Mouse (Mus musculus) lung, embryonic 16.5 days (tissue): Measurements from ENCODE around the gene Usp53. TPM values are rescaled to one million over a fixed set of nuclear protein-coding genes. Genes with fewer than 3 reads are reported as not detected.
A peak's percentile ranks its signal among the peaks of the same experiment; 100 is the strongest.

Experiments
- ATAC-seq: fragments of 200-750 bp; cut with Nextera tagmentation; 2 replicates; pipeline ENCODE4 v1.8.0; 2017; ENCODE audit warnings: low read depth, mild to moderate bottlenecking, moderate library complexity
- H3K27ac ChIP-seq: fragments of 300-500 bp; sonication (generic); 2 replicates; pipeline ENCODE4 v1.5.1; 2014; ENCODE audit warnings: mild to moderate bottlenecking, control low read depth, low read length
- H3K27me3 ChIP-seq: fragments of 300-500 bp; sonication (generic); 2 replicates; pipeline ENCODE4 v1.6.1; 2014; ENCODE audit warnings: low read depth, low read length, mixed read lengths; ENCODE audit not compliant: control insufficient read depth, insufficient read depth
- H3K36me3 ChIP-seq: fragments of 300-500 bp; sonication (generic); 2 replicates; pipeline ENCODE4 v1.6.1; 2014; ENCODE audit warnings: low read length; ENCODE audit not compliant: control insufficient read depth, insufficient read depth
- H3K4me1 ChIP-seq: fragments of 300-500 bp; sonication (generic); replicated peaks from 2 replicates; pipeline ENCODE4 v1.6.1; 2014; ENCODE audit warnings: low read length, mixed read lengths; ENCODE audit not compliant: control insufficient read depth, insufficient read depth
- H3K4me2 ChIP-seq: fragments of 300-500 bp; sonication (generic); 2 replicates; pipeline ENCODE4 v1.6.1; 2014; ENCODE audit warnings: low read depth, low read length, control low read depth
- H3K4me3 ChIP-seq: fragments of 300-500 bp; sonication (generic); 2 replicates; pipeline ENCODE4 v1.5.1; 2014; ENCODE audit warnings: mild to moderate bottlenecking, low read length, control low read depth
- H3K9ac ChIP-seq: fragments of 300-500 bp; sonication (generic); 2 replicates; pipeline ENCODE4 v1.6.1; 2014; ENCODE audit warnings: low read length, control low read depth
- H3K9me3 ChIP-seq: fragments of 300-500 bp; sonication (generic); 2 replicates; pipeline ENCODE4 v1.6.1; 2016; ENCODE audit warnings: low read length; ENCODE audit not compliant: control insufficient read depth
- WGBS: fragments of 180-500 bp; shearing (Covaris S2); extraction: QIAGEN DNeasy Blood & Tissue Kit; methylation state at CpG from one replicate; pipeline ENCODE4 v1.1.7; 2014; 5-methylcytosine and 5-hydroxymethylcytosine counted together
- polyA plus RNA-seq: library from polyadenylated mRNA; unstranded; fragments of >200 nt; fragmentation: Nextera tagmentation; extraction: Ambion mirVana; gene quantifications from 2 replicates; pipeline ENCODE4 v1.2.1, GENCODE M21; 2015

Usp53 gene
- polyA plus RNA-seq, 1 experiment from 2014 or later = 6.2 TPM

GRCm38 (mm10) chr3:122924009-122924914 lies 60.0 kb downstream of the Usp53 start, which contains the start of gene 1810037I17Rik:
TSS of gene 1810037I17Rik (plus strand) at chr3:122924203.
- 1% methylated on average over 66 of the region's 68 CpGs for WGBS
- H3K27ac ChIP-seq = peak within 1 kb of the TSS; percentile 93
- H3K4me2 ChIP-seq = peak within 1 kb of the TSS; percentile 63
- no peaks in the 10 kb centered on the region for H3K27me3 ChIP-seq
- no peaks in the 10 kb centered on the region for H3K36me3 ChIP-seq
- H3K9me3 ChIP-seq = no peaks in the 10 kb centered on the region
- peaks cover 5% of the 10 kb centered on the region for H3K4me1 ChIP-seq
- H3K9ac ChIP-seq = peak within 1 kb of the TSS; percentile 82
- peak within 1 kb of the TSS; percentile 70 for H3K4me3 ChIP-seq
- peak; percentile 99 for ATAC-seq

DNA sequence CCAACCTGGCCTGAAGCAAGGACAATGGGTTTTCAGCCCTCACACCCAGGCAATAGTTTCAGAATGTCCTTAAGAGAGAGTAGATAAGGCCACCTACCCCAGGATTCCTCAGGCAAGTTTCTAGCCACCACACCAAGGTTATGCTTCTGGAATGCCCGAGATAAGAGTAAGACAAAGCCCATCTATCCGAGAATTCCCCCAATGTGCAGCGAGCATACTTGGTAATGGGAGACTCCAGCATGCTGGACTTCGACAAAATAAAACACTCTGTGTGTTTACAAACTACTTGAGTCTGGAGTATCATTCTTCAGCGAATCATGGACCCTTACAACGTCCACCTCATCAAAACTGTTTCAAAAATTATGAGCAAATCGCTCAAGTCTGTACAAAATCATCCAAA lies 61.2 kb downstream of the Usp53 start:
- Histone ChIP-seq H3K27me3 (no peaks in the 10 kb centered on the region), H3K36me3 (no peaks in the 10 kb centered on the region), H3K9ac (peak overlapping the region; percentile 68; the same call in 1 of the 2 replicates), H3K27ac (peak overlapping the region; percentile 75), H3K4me1 (peaks cover 5% of the 10 kb centered on the region), H3K4me3 (peak overlapping the region; percentile 70), H3K9me3 (no peaks in the 10 kb centered on the region), H3K4me2 (peak overlapping the region; percentile 62)
- 34% methylated on average over 7 of the region's 7 CpGs for WGBS
- no peak for ATAC-seq

DNA sequence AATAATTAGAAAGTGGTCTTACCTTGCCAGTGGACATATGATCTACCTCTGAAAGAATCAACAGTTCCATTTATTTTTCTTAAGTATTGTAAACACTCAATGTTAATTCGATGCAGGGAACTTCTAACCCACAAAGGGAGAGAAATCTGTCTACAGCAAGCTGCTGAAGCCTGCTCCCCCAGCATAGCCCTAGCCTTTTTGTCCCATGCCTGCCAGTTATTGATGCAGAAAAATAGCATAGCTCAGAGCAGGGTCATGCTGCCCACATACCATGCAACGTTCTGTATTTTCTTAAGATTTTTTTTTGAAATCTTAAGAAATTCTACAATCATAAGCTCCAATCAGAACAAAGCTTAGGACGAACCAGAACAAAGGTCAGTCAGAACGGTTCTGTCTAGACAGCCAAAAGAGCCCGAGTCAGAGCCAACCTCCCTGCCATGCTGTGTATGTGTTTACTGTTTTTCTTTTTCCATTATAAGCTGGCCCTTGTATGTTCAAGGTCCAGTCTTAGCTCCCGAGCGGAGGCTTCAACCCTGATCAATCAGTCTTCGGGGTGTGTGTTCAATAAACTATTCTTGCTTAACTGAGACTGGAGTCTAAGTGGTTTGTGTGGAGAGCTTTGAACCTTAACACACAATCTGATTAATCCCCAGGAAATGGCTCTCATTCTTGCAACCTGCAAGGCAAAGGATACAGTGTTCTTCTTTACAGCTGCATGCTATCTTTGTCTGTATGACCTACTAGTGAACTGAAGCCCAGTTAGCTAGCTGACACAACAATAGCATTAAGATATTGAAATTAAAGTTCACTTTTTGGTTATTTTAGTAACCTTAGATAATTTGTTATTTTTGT lies 62.4 kb downstream of the Usp53 start:
- no peak overlapping the region for H3K27ac ChIP-seq
- H3K9ac ChIP-seq = no peak overlapping the region
- ATAC-seq = no peak
- H3K4me1 ChIP-seq = peaks cover 5% of the 10 kb centered on the region
- no peak overlapping the region for H3K4me2 ChIP-seq
- H3K4me3 ChIP-seq = no peak overlapping the region
- H3K36me3 ChIP-seq = no peaks in the 10 kb centered on the region
- H3K9me3 ChIP-seq = no peaks in the 10 kb centered on the region
- WGBS = 74% methylated on average over 8 of the region's 8 CpGs
- no peaks in the 10 kb centered on the region for H3K27me3 ChIP-seq

DNA sequence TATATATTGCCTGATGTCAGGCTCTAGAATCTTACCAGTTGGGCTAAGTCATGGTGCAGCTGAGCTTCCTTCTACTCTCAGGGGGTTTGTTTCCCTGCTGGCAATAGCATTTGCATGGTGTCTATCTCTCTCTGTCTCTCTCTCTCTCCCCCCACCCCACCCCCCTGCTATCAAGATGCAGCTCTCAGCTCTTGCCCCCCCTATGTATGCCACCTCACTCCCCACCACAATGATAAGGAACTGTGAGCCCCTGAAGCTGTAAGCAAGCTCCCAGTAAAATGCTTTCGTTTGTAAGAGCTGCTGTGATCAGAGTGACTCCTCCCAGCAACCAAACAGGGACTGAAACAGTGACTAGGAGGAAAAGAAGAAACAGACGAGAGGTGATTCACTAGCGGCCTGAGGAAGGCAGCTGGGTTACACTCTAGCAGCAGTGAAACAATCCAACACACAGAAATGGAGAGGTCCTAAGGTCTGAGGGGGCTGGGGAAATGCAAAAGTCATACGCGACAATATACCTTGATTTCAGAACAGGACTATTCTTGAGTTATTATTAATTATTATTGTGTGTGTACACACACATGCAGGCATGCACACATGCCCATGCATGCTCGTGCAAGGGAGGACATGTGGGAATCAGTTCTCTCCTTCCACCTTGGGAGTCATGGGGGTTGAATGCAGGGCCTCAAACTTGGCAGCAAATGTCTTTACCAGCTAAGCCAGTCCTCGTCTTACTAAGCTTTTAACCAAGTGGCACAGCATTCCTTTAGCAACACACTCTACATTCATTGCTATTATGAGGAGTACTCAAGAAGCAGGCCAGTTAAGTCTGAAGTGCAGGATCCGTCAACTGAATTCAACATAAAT lies 63.5 kb downstream of the Usp53 start:
- H3K27me3 ChIP-seq = no peaks in the 10 kb centered on the region
- 49% methylated on average over 8 of the region's 8 CpGs for WGBS
- no peaks in the 10 kb centered on the region for H3K36me3 ChIP-seq
- no peaks in the 10 kb centered on the region for H3K9me3 ChIP-seq
- H3K4me1 ChIP-seq = peaks cover 5% of the 10 kb centered on the region
- no peak overlapping the region for H3K4me3 ChIP-seq
- H3K4me2 ChIP-seq = no peak overlapping the region
- no peak for ATAC-seq
- H3K27ac ChIP-seq = peak overlapping the region; percentile 65
- no peak overlapping the region for H3K9ac ChIP-seq

- whole genome bisulfite sequencing = 79% methylated on average over 8 of the region's 8 CpGs
- no peak within 1 kb of the TSS for H3K27ac ChIP-seq
- no peak for ATAC-seq
Observed at GRCm38 (mm10) chr3:122919260-122919659, 65.0 kb downstream of the Usp53 start, which contains the start of gene Gm10959. TSS of gene Gm10959 (minus strand) at chr3:122919360.

GRCm38 (mm10) chr3:122918672-122919071 lies 65.6 kb downstream of the Usp53 start:
- Histone ChIP-seq H3K9me3 (no peaks in the 10 kb centered on the region), H3K36me3 (no peaks in the 10 kb centered on the region), H3K4me3 (no peak overlapping the region), H3K4me1 (peaks cover 5% of the 10 kb centered on the region), H3K27ac (no peak overlapping the region), H3K27me3 (no peaks in the 10 kb centered on the region), H3K9ac (no peak overlapping the region), H3K4me2 (no peak overlapping the region)
- WGBS = 50% methylated on average over 2 of the region's 2 CpGs
- ATAC-seq = no peak

More at GRCm38 (mm10) chr3:122919260-122919659, 65.0 kb downstream of the Usp53 start, which contains the start of gene Gm10959:
- no peak within 1 kb of the TSS for H3K9ac ChIP-seq
- H3K27me3 ChIP-seq = no peaks in the 10 kb centered on the region
- no peak within 1 kb of the TSS for H3K4me3 ChIP-seq
- peaks cover 5% of the 10 kb centered on the region for H3K4me1 ChIP-seq
- no peaks in the 10 kb centered on the region for H3K9me3 ChIP-seq
- H3K36me3 ChIP-seq = no peaks in the 10 kb centered on the region
- no peak within 1 kb of the TSS for H3K4me2 ChIP-seq

DNA sequence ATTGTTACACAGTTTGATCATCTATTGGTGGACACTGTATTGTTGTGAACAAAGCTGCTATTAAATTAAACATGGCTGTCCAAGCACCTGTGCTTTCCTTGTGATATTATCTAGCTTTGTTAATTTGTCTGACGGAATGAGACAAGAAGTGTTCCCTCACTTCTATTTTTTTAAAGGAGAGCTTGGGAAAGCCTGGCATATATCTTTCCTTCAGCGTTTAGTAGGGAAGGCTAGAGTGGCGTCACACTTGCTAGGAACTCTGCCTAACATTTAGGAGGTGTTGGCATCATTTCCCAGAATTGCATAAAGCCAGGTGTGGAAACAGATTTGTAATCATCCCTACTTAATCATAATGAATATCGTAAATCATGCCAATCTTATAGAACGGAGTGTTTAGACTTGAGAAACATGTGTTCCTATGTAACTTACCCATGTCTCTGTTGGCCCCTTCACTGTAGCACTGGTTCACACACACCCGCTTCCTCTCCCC lies 68.1 kb downstream of the Usp53 start:
- whole genome bisulfite sequencing = 76% methylated on average over 6 of the region's 6 CpGs
- no peak for ATAC-seq
- Histone ChIP-seq H3K9me3 (no peaks in the 10 kb centered on the region), H3K4me2 (no peak overlapping the region), H3K9ac (no peak overlapping the region), H3K27ac (no peak overlapping the region), H3K36me3 (no peaks in the 10 kb centered on the region), H3K4me3 (no peak overlapping the region), H3K4me1 (peaks cover 3% of the 10 kb centered on the region; the same call in 1 of the 2 replicates), H3K27me3 (no peaks in the 10 kb centered on the region)

DNA sequence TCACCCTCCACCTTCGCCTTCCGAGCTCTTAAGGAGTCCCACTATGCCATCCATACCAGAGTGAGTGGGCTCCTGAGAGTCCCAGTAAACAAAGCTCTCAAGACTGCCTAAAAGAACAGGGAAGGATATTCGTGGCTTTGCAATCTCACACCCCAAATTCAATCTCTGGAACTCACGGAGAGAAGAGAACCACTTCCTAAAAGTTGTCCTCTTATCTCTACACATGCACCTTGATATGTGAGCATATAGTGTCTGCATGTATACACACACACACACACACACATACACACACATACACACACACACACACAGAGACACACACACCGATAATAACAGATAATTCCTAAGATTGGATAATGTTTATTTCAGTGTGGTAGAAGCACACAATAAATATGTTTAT lies 68.8 kb downstream of the Usp53 start:
- no peak overlapping the region for H3K9ac ChIP-seq
- H3K4me3 ChIP-seq = no peak overlapping the region
- H3K9me3 ChIP-seq = no peaks in the 10 kb centered on the region
- H3K27ac ChIP-seq = no peak overlapping the region
- no peak for ATAC-seq
- H3K4me1 ChIP-seq = no peaks in the 10 kb centered on the region
- H3K4me2 ChIP-seq = no peak overlapping the region
- WGBS = 70% methylated on average over 5 of the region's 5 CpGs
- H3K27me3 ChIP-seq = no peaks in the 10 kb centered on the region
- no peaks in the 10 kb centered on the region for H3K36me3 ChIP-seq
